Mouse (Mus musculus): ENCODE results near the gene Ufm1.

DNA sequence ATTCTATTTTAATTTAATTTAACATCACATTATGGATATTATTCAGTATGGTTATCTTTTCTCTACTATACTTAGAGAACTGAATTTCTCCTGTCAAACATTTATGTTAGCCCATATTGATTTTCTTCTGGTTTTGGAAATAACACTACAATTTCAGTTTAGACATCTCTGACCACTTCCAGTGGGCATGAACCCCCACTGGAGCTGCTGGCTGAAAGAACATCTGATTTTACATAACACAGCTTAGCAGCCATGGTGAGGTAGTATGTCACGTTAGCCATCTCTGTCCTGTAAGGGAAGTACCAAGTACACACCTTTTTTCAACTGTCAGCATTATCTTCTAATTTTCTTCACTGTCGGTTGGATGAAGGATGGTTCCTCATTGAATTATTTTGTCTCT, 18.8 kb downstream of the Ufm1 start, which contains the start of gene Gm10985:
- TF ChIP-seq CTCF (conservative IDR thresholded peaks at IDR 0.05; ENCODE audit: low read length) (no peak), NANOG (IDR thresholded peaks at IDR 0.05; ENCODE audit: borderline replicate concordance, low read length) (no peak), POU5F1 (IDR thresholded peaks at IDR 0.05; ENCODE audit: borderline replicate concordance, low read length) (no peak)
